Mouse (Mus musculus) forebrain, embryonic 16.5 days (tissue): Measurements from ENCODE around the gene Gtf2ird1. TPM values are rescaled to one million over a fixed set of nuclear protein-coding genes. Genes with fewer than 3 reads are reported as not detected.

ENCODE experiments used
- ATAC-seq: fragments of 200-750 bp; cut with Nextera tagmentation; 2 replicates; pipeline ENCODE4 v1.8.0; 2017; ENCODE audit warnings: mild to moderate bottlenecking, moderate library complexity
- H3K27ac ChIP-seq: fragments of 300-500 bp; sonication (generic); 2 replicates; pipeline ENCODE4 v1.5.1; 2014; ENCODE audit warnings: low read length, control low read depth
- H3K27me3 ChIP-seq: fragments of 300-500 bp; sonication (generic); replicated peaks from 2 replicates; pipeline ENCODE4 v1.6.1; 2014; ENCODE audit warnings: low read length; ENCODE audit not compliant: control insufficient read depth, insufficient read depth
- H3K36me3 ChIP-seq: fragments of 300-500 bp; sonication (generic); 2 replicates; pipeline ENCODE4 v1.6.1; 2014; ENCODE audit not compliant: control insufficient read depth, insufficient read depth
- H3K4me1 ChIP-seq: fragments of 300-500 bp; sonication (generic); replicated peaks from 2 replicates; pipeline ENCODE4 v1.6.1; 2014; ENCODE audit warnings: low read length; ENCODE audit not compliant: control insufficient read depth, insufficient read depth
- H3K4me2 ChIP-seq: fragments of 300-500 bp; sonication (generic); 2 replicates; pipeline ENCODE4 v1.6.1; 2014; ENCODE audit warnings: mild to moderate bottlenecking, low read length, control low read depth
- H3K4me3 ChIP-seq: fragments of 300-500 bp; sonication (generic); replicated peaks from 2 replicates; pipeline ENCODE4 v1.5.1; 2014; ENCODE audit warnings: mild to moderate bottlenecking, low read length, control low read depth
- H3K9ac ChIP-seq: fragments of 300-500 bp; sonication (generic); replicated peaks from 2 replicates; pipeline ENCODE4 v1.6.1; 2014; ENCODE audit warnings: low read depth, low read length, control low read depth
- H3K9me3 ChIP-seq: fragments of 300-500 bp; sonication (generic); 2 replicates; pipeline ENCODE4 v1.6.1; 2016; ENCODE audit warnings: low read length; ENCODE audit not compliant: control insufficient read depth
- WGBS: fragments of 180-500 bp; shearing (Covaris S2); extraction: QIAGEN DNeasy Blood & Tissue Kit; methylation state at CpG from one replicate; pipeline ENCODE4 v1.1.7; 2014; 5-methylcytosine and 5-hydroxymethylcytosine counted together
- polyA plus RNA-seq: library from polyadenylated mRNA; unstranded; fragments of >200 nt; fragmentation: Nextera tagmentation; extraction: Ambion mirVana; gene quantifications from 2 replicates; pipeline ENCODE4 v1.2.1, GENCODE M21; 2015

The Gtf2ird1 gene
- polyA plus RNA-seq, 1 experiment from 2014 or later = 96.6 TPM

DNA sequence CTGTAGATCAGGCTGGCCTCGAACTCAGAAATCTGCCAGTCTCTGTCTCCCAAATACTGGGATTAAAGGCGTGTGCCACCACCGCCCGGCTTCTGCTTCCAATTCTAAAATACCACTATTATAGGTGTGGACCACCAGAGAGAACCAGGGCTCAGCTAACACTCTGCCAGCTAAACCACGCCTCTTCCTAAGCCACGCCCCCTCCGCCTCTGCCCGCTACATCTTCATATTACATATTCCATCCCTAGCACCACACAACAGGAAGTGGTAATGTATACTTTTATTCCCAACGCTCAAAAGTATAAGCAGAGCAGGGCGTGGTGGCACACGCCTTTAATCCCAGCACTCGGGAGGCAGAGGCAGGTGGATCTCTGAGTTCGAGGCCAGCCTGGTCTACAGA lies 133.2 kb downstream of the Gtf2ird1 start:
- Histone ChIP-seq H3K4me2 (no peak overlapping the region), H3K27me3 (no peaks in the 10 kb centered on the region), H3K9ac (no peak overlapping the region), H3K4me3 (no peak overlapping the region), H3K36me3 (no peaks in the 10 kb centered on the region), H3K27ac (no peak overlapping the region), H3K4me1 (no peaks in the 10 kb centered on the region), H3K9me3 (no peaks in the 10 kb centered on the region)
- no peak for ATAC-seq
- 94% methylated on average over 13 of the region's 13 CpGs for WGBS

DNA sequence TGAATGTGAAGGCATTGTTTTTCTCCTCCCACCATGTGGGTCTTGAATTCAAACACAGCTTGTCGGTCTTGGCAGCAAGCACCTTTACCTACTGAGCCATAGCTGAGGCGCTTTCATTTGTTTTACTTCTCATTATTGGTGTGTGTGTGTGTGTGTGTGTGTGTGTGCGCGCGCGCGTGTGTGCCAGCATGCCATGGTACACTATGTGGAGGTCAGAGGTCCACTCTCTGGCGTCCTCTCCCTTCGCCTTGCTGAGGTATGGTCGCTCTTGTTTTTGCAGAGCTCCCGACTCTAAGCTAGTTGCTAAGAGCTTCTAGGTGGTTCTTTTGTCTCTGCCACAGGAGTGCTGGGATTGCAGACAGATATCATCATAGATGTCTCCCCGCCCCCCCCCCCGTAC lies 134.2 kb downstream of the Gtf2ird1 start:
- 87% methylated on average over 13 of the region's 13 CpGs for WGBS
- H3K27ac ChIP-seq = no peak overlapping the region
- ATAC-seq = no peak

GRCm38 (mm10) chr5:134321699-134322098 lies 134.8 kb downstream of the Gtf2ird1 start:
- Histone ChIP-seq H3K9ac (no peak overlapping the region), H3K27ac (no peak overlapping the region), H3K4me2 (no peak overlapping the region), H3K4me1 (peaks cover 1% of the 10 kb centered on the region), H3K9me3 (no peaks in the 10 kb centered on the region), H3K4me3 (no peak overlapping the region), H3K27me3 (no peaks in the 10 kb centered on the region), H3K36me3 (no peaks in the 10 kb centered on the region)
- 69% methylated on average over 7 of the region's 7 CpGs for WGBS
- ATAC-seq = no peak

More for the DNA sequence above, 134.2 kb downstream of the Gtf2ird1 start:
- Histone ChIP-seq H3K4me2 (no peak overlapping the region), H3K4me1 (no peaks in the 10 kb centered on the region), H3K36me3 (no peaks in the 10 kb centered on the region), H3K9me3 (no peaks in the 10 kb centered on the region), H3K9ac (no peak overlapping the region), H3K27me3 (no peaks in the 10 kb centered on the region), H3K4me3 (no peak overlapping the region)

GRCm38 (mm10) chr5:134318903-134319302 lies 137.6 kb downstream of the Gtf2ird1 start:
- no peak overlapping the region for H3K9ac ChIP-seq
- H3K4me1 ChIP-seq = peaks cover 14% of the 10 kb centered on the region
- H3K4me3 ChIP-seq = no peak overlapping the region
- 93% methylated on average over 6 of the region's 6 CpGs for WGBS
- no peaks in the 10 kb centered on the region for H3K27me3 ChIP-seq
- no peaks in the 10 kb centered on the region for H3K36me3 ChIP-seq
- H3K27ac ChIP-seq = no peak overlapping the region
- ATAC-seq = no peak
- H3K9me3 ChIP-seq = no peaks in the 10 kb centered on the region
- no peak overlapping the region for H3K4me2 ChIP-seq

GRCm38 (mm10) chr5:134316721-134317120 lies 139.8 kb downstream of the Gtf2ird1 start:
- Histone ChIP-seq H3K9me3 (no peaks in the 10 kb centered on the region), H3K36me3 (no peaks in the 10 kb centered on the region), H3K27ac (no peak overlapping the region), H3K9ac (no peak overlapping the region), H3K4me3 (no peak overlapping the region), H3K4me2 (no peak overlapping the region), H3K27me3 (no peaks in the 10 kb centered on the region), H3K4me1 (peaks cover 24% of the 10 kb centered on the region)
- 31% methylated on average over 7 of the region's 7 CpGs for WGBS
- no peak for ATAC-seq

DNA sequence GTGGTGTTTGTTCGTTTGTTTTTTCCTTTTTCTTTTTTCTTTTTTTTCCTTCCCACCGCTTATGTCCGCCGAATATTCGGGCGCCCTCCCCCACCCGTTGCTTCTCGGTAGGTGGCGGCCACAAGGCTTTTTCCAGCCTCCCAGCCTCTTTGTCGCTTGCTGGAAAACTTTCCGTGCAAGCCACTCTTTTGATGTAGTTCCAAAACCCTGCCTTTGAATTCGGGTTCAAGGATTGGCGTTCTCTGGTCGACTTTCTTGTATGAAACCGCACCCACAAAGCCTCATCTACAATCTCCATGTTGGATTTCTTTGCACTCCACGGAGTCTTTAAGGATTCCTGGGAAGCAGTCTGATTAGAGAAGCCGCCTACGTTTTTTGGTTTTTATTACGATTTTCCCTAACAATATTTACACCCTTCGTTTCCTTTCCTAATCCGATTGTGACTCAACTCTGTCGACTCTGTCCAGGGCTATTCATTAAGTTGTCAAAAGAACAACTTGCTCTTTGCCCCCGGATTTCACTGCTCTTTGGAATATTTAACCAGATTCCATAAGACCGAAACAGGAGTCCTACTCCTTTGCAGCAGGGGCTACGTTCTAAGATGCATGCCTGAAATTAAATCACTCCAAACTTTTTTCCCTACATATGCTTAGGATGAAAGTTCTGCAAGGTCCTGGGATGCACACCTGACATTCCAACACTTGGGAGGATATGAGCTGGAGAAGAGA lies 140.7 kb downstream of the Gtf2ird1 start:
- Histone ChIP-seq H3K4me2 (peak overlapping the region; percentile 64), H3K27me3 (no peaks in the 10 kb centered on the region), H3K27ac (peak overlapping the region; percentile 86), H3K36me3 (no peaks in the 10 kb centered on the region), H3K9me3 (no peaks in the 10 kb centered on the region), H3K9ac (peak overlapping the region; percentile 36; the same call in 1 of the 2 replicates), H3K4me1 (peaks cover 31% of the 10 kb centered on the region), H3K4me3 (peak overlapping the region; percentile 81)
- under 1% methylated on average over 25 of the region's 25 CpGs for WGBS
- ATAC-seq = no peak

DNA sequence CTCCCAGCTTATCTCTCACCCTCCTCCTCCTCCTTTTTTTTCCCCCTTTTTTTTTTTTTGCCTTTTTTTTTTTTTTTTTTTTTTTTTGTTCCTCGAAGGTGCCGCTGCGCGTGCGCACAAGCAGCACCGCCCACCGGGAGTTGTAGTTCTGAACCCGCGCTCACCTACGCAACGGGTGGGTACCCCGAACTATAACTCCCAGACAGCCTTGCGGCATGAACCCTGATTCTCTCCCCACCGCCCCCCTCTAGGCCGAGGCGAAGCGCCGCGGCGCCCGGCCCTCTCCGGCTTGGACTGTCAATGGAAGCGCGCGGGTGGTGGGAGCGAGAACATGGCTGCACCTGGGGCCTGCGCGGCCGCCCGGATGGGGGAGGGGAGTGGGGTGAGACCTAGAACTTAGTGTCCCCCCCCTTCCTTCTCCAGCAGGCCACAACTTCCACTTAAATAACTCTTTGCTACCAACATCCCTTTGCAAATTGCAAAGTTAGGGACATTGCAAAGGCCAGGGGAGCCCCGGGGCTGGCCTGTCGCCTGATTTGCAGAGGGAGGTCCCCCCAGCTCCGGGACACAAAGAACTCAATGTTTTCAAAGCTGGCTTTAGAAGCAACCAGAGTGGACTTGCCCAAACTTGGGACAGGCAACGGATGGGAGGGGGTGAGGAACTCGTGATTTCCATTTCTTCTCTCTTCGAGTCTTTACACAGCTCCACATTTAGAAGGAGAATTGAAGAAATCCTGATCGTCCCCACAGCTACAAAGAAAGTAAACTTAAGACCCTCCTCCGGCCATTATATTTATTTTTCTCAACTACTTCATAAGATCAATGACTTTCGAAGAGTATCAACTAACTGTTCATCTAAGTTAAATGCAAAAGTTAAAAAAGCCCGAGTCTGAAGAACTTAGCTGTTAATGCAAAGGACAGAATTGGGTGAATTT lies 141.6 kb downstream of the Gtf2ird1 start, which contains the start of gene Gtf2i:
Gene Gtf2i, minus strand, starts transcription at position 73 of the 935 bp plus-strand sequence.
- peak within 1 kb of the TSS; percentile 98 for H3K9ac ChIP-seq
- peaks cover 31% of the 10 kb centered on the region for H3K4me1 ChIP-seq
- peak within 1 kb of the TSS; percentile 81 for H3K4me3 ChIP-seq
- peak within 1 kb of the TSS; percentile 99 for H3K27ac ChIP-seq
- H3K36me3 ChIP-seq = peaks cover 3% of the 10 kb centered on the region; the same call in 1 of the 2 replicates
- H3K4me2 ChIP-seq = peak within 1 kb of the TSS; percentile 64
- H3K9me3 ChIP-seq = no peaks in the 10 kb centered on the region
- peak; percentile 93 for ATAC-seq
- H3K27me3 ChIP-seq = no peaks in the 10 kb centered on the region
- under 1% methylated on average over 40 of the region's 40 CpGs for WGBS

DNA sequence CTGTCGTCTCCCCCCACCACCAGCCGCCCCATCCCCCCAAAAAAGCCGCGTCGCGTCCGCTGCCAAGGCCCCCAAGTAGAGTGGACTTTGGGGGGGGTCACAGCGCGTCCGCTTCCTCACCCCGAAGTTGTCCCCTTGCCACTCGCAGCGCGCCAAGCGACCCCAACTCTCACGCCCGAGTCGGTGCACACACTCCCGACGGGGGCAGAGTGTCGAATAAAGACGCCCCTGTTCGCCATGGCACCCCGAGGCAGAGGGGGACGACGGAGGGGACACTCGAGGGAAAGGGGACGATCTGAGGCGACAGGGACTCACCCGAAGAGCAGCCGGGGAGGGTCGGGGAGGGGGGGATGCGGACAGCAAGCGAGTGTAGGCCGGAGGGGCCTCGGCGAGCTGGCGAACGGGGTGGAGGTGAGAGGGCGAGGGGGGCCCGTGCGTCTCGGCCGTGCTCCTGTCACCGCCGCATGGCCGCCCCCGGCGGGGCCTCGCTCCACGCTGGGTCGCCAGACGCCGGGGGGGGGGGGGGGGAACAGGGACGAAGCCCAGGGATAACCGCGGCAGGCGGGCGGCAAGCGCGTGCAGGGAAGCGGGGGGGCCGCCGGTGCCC lies 142.3 kb downstream of the Gtf2ird1 start:
- peak; percentile 29 for ATAC-seq

More for the DNA sequence above, 142.3 kb downstream of the Gtf2ird1 start:
- H3K4me3 ChIP-seq = peak overlapping the region; percentile 81
- peaks cover 31% of the 10 kb centered on the region for H3K4me1 ChIP-seq
- no peaks in the 10 kb centered on the region for H3K27me3 ChIP-seq
- H3K27ac ChIP-seq = peak overlapping the region; percentile 99
- peak overlapping the region; percentile 62 for H3K4me2 ChIP-seq
- H3K9ac ChIP-seq = peak overlapping the region; percentile 98
- peaks cover 11% of the 10 kb centered on the region; the same call in 1 of the 2 replicates for H3K36me3 ChIP-seq
- WGBS = under 1% methylated on average over 41 of the region's 64 CpGs
- no peaks in the 10 kb centered on the region for H3K9me3 ChIP-seq
